Mouse (Mus musculus) brain, embryonic 14.5 days (tissue): ENCODE results near the gene Sox2.

Source experiments
- CTCF ChIP-seq: fragments of 200-500 bp; IDR thresholded peaks from 2 replicates; pipeline ENCODE4 v1.5.1; 2012; ENCODE audit warnings: inconsistent platforms, mild to moderate bottlenecking, moderate library complexity, borderline replicate concordance; ENCODE audit not compliant: insufficient read depth, insufficient read length; ENCODE audit errors: extremely low read depth
- POLR2A ChIP-seq: fragments of 200-500 bp; IDR thresholded peaks from 2 replicates; pipeline ENCODE4 v1.6.1; 2012; ENCODE audit warnings: mild to moderate bottlenecking, inconsistent platforms, borderline replicate concordance; ENCODE audit not compliant: poor library complexity, insufficient read depth, insufficient read length, severe bottlenecking; ENCODE audit errors: extremely low read depth

DNA sequence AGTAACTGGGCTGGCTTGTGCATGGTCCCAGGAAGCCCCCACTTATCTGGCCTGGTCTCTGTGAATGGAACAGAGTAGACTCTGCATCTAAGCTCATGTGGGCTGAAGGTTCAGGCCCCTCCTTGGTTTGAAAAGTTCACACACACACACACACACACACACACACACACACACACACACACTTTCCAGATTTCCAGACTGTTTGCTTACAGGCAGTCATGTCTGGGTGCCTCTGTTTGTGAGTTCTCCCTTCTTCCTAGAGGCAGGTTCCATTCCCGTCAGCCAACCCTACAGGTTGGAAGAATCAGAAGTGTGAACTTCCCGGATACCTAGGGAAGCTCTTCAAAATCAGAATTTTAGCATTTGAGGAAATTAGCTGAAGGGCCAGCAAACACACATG is 17.0 kb downstream of the Sox2 start:
- TF ChIP-seq CTCF (no peak), POLR2A (no peak)
